Mouse (Mus musculus): ENCODE data around the gene Rnf130.
"Not testable (repeated sequence)": the region's sequence is repeated elsewhere in the genome, so short reads cannot be mapped to it uniquely, and the experiment has no call there.

Gene Rnf130

DNA sequence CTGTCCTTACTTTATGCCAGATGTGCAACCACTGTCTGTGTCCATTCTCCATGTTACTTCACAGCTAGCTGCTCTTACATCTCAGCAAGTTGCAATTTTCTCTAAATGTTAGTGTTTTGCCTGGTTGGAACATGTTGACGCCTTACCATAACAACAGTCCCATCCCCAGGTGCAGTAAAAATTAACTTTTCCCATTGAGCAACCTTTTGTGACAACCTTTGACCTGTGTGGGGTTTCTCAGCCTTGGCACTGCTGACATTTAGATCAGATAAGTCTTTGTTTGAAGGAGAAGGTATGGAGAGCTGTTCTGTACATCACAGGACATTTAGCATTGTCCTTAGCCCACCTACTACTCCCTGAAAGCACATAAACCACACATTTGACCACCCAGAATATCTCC is 64.7 kb downstream of the Rnf130 start:
- no peak for DNase-seq (ENCODE audit: low spot score)

DNA sequence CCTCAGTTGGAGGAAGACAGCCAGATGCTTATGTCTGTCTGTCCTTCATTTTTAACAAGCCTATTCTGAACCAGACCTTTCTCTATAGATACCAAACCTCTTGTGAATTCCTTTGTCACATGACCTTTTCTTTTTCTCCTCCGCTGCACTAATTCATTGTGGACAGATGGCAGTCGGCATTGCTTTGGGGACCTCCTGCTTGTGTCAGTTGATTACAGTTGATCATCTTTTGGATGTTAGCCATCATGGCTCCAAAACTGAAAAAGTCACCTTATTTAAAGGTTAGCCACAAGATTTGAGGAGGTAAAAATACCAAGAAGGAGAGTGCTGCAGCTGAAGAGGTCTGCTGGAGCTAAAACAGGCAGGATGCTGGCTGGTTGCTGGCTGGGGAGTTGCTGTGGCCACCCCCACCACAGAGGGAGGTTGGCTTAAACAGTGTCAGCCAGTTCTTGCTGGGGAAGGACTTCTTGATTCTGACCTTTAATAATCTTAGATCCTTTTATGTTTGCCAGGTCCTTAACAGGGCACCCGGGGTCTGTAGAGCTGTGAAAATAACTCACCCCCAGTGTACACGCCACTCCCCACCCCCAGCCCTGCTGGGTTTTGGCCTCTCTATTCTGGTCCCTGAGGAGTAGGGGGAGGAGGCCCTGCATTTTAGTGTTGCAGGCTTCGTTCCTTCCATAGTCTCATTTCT is 66.0 kb downstream of the Rnf130 start:
- DNase-seq (ENCODE audit: low spot score), result no peak

DNA sequence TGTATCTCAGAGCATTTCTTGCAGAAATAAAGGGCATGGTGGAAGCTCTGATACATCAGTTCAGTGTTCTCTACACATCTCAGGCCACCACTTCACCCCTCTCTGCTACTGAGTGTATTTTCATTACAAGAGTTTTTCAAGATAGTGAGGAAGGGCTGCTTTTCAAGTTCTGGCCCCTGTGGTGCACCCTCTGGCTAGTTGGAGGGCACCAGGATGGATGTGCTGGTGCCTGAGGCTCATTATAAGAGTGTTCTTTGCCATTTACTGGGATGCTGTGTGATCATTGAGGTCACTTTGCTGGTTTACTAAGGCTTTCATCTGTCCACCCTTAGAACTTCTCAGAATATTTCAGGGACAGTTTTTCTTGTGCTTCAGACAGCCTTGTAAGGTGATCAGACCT is 66.5 kb downstream of the Rnf130 start:
- no peak for DNase-seq (ENCODE audit: low spot score)

GRCm38 (mm10) chr11:50095661-50096060 is 70.5 kb downstream of the Rnf130 start:
- DNase-seq (ENCODE audit: low spot score), result no peak

DNA sequence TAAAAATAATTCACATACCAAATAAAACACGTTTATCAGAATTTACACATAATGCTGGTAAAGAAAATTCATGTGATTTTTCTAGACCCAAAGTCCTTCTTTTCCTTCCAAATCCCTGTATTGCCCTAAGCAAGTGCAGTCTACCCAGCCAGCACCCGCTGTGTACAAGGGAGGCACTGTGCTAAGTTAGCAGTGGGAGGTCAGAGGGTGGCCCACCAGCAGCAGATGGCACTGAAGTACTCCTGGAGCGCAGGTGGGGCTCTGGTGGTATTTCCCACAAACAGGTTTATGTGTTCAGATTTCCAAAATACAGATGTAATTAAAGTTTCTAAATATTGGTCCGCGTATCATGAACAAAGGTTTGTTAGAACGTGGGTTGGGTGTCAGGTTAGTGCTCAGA is 71.9 kb downstream of the Rnf130 start:
- no peak for DNase-seq (ENCODE audit: low spot score)

DNA sequence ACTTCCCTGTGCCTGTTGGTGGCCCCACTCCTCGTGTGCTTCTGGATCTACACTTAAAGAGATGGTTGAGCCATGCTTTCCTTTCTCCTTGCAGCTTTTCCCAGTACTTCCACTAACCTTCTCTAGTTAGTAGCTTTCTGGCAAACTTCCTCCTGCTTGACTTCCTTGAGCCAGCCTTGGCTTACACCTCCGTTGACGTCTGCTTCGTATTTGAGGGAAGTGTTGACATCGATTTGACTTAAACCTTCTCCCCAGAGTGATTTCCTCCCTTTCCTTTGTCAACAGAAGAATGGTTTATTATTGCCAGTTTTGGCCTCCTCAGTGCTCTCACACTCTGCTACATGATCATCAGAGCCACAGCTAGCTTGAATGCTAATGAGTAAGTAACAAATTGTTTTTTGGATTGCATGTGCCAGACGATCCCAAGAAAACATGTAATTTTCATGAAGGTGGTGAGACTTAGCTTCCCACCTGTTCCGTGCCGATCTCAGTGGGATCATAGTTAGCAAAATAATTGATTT is 73.9 kb downstream of the Rnf130 start:
- no peak for DNase-seq (ENCODE audit: low spot score)

DNA sequence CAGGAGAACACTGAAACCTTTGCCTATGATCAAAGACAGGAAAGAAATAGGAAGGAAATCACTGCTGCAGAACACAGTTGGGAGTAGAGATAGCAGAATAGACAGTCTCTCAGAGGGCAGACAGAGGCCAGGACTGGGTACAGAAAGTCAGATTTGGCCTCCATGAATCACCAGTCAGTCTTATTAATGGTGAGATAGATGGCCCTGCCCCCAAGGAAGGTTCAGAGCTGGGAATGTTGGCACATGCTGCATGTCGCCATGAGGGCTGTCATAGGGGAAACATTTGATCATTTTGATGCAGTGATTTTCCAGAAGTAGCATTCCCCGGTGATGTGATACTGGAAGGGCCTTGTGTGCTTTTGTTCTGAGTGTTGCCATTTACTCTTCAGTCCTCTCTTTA is 74.5 kb downstream of the Rnf130 start:
- DNase-seq (ENCODE audit: low spot score), result no peak

- DNase-seq (ENCODE audit: low spot score), result no peak
Measured at GRCm38 (mm10) chr11:50100548-50101307, 75.6 kb downstream of the Rnf130 start.

DNA sequence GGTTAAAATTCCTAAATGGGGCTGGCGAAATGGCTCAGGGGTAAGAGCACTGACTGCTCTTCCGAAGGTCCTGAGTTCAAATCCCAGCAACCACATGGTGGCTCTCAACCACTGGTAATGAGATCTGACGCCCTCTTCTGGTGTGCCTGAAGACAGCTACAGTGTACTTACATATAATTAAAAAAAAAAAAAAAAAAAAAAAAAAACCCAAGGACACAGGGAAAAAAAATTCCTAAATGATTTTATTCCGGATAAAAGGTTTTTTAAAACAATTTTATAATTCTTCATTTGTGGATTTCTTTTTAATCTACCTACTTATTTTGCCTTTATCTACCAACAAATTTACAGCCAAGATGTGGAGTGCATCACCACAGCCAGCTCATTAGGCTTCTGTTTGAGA is 76.8 kb downstream of the Rnf130 start:
- not testable (repeated sequence) for DNase-seq (ENCODE audit: low spot score)

GRCm38 (mm10) chr11:50104016-50104415 is 78.9 kb downstream of the Rnf130 start:
- no peak for DNase-seq (ENCODE audit: low spot score)

GRCm38 (mm10) chr11:50105237-50105636 is 80.1 kb downstream of the Rnf130 start:
- no peak for DNase-seq (ENCODE audit: low spot score)

DNA sequence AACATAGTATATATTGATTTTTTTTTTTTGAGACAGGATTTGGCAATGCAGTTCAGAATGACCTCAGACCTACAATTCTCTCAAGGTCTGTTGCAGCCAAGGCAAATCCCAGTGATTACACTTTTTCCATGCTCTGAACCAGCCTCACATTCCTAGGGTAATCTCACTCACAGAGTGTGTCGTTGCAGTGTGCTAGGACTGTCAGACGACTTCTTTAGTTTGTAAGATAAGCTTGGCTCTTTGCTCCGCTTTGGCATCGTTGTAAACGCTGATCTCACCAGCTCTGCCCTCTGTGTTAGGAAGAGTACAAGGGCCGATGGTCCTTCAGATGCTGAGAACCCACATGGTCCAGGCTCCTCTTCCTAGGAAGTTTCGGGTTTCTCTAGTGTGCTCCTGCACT is 80.9 kb downstream of the Rnf130 start:
- no peak for DNase-seq (ENCODE audit: low spot score)

- DNase-seq (ENCODE audit: low spot score), result no peak
Measured at GRCm38 (mm10) chr11:50108823-50109244, 83.7 kb downstream of the Rnf130 start.

GRCm38 (mm10) chr11:50114329-50114728 is 89.2 kb downstream of the Rnf130 start:
- DNase-seq (ENCODE audit: low spot score), result peak; percentile 71

DNA sequence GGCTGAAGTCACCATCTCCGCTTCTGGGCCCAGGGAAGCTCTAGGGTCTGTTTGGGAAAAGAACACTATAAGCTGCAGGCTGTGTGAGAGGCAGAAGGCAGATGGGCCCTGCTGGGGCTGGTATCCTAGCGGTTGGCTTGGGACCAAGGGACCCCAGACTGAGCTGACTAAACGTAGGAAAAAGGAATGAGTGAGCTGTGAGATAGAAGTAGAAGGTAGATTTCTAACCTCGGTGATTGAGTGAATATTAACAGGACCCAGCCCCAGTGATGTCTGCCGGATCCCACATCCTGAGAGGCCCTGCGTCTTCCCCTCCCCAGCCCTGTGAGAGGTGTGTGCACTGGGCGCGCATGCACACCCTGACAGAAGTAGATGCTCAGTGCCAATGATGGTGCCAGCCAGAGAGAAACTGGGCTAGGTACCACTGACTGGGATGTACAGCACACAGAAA is 97.5 kb downstream of the Rnf130 start:
- no peak for DNase-seq (ENCODE audit: low spot score)

DNA sequence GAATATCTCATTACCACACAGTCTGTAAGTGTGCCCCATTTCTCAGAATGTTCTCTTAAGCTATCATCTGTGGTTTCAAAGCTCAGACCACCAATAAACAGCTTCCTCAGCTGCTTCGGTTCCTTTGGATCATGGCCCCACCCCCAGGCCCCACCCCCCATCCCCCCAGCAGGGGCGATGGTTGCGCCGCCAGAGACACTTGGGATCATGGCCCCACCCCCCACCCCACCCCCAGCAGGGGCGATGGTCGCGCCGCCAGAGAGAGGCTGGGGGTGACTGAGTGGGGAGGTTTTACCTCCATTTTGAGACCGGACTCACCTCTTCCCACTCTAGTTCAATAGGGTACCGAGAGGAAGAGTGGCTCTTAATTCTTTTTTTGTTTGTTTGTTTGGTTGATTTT is 102.6 kb downstream of the Rnf130 start:
- no peak for DNase-seq (ENCODE audit: low spot score)

DNA sequence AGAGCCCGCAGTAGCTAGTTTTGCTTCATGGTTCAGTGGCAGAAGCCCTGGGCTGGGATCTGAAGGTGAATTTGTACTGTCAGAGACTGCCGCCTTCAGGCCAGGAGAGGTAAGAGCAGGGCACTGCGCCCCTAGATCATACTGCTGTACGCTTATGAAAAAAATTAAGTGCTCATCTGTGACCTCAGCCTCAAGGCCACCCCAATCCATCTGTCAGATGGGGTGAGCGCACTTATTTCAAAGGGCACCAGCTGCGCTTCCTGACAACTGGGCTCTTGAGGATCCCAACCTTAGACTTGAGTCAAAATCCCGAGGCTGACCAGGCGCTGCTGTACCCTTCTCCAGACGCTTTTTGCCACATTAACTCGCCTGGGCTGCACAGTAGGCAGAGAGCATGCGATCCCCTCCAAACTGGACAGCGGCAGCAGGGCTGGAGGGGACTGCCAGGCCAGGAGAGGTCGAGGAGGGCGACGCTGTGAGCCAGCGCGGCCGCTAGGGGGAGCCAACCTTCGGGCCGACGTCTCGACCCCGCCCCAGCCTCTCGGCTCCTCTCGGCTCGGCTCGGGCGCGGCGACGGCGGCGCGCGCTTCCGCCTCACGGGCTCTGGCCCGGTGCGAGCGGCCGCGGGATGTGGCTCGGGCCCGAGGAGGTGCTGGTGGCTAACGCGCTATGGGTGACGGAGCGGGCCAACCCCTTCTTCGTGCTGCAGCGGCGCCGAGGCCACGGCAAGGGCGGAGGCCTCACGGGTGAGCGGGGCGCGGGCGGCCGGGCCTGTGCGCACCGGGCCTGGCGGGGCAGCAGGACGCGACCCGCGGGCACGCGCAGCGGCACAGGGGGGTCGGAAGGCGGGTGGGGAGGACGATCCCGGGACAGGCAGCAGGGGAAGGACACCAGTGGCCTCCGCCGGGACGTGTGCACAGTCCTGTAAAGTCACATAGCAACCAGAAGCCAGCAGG is 105.9 kb downstream of the Rnf130 start, which contains the start of gene Tbc1d9b:
Gene Tbc1d9b, plus strand, starts transcription at position 586 of the 956 bp plus-strand sequence.
- DNase-seq (ENCODE audit: low spot score), result peak; percentile 96

DNA sequence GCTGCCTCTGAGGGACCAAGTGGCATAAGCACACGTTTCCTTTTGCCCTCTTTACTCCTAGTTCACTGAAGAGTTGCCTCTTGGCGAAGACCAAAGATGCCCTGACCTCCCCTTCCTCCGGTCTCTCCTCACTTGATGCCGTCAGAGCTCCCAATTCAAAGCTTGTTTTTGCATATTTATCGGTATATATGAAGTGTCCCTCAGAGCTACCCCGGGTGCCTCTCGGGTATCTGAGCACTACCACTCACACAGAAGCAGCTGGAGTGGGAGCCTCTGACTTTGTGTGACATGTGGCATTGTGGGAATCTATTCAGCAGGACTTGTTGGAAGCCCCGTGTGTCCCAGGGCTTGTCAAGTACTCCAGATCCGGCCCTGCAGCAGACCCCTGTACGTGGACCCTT is 106.7 kb downstream of the Rnf130 start:
- DNase-seq (ENCODE audit: low spot score), result peak; percentile 21

DNA sequence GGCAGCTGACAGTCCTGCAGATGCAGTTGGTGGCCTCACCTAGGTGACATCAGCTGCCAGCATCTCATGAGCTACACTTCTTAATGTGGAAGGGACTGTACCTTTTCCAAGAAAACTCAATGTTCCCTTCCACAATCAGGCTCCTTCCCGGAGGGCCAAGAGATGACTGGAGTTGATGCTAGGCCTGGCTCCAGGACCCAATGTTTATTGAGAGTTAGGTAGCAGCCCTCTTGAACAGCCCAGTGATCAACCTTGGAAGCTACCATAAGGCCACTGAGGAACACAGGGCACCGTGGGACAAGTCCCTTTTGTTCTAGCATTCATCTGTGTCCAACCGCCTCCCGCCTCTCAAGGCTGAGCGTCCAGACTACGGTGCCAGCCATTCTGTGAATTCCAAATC is 107.1 kb downstream of the Rnf130 start:
- DNase-seq (ENCODE audit: low spot score), result no peak

GRCm38 (mm10) chr11:50134136-50134859 is 109.2 kb downstream of the Rnf130 start:
- no peak for DNase-seq (ENCODE audit: low spot score)

GRCm38 (mm10) chr11:50138206-50138822 is 113.2 kb downstream of the Rnf130 start:
- no peak for DNase-seq (ENCODE audit: low spot score)

Data from MN1 (cell line).